Mouse (Mus musculus) CH12.LX (cell line): ENCODE measurements around the gene Pex3. TPM values are rescaled to one million over a fixed set of nuclear protein-coding genes. Genes with fewer than 3 reads are reported as not detected.

Experiments
- DNase-seq: peaks from one replicate; pipeline ENCODE4 v3.0.0-alpha.2; 2013; ENCODE audit errors: extremely low read depth
- H3K27ac ChIP-seq: 2 replicates; pipeline ENCODE4 v1.5.1; 2012; ENCODE audit warnings: low read depth, mild to moderate bottlenecking, control low read depth, moderate library complexity; ENCODE audit not compliant: insufficient read depth
- H3K27me3 ChIP-seq: replicated peaks from 2 replicates; pipeline ENCODE3; 2012; ENCODE audit warnings: inconsistent platforms
- H3K36me3 ChIP-seq, 2 experiments: replicated peaks in 1 of 2; 2 replicates each; pipeline versions ENCODE3 to v1.6.1; 2012; ENCODE audit warnings: inconsistent platforms in 1 of 2, low read length in 1 of 2, mild to moderate bottlenecking in 1 of 2, mixed read lengths in 1 of 2, moderate library complexity in 1 of 2; ENCODE audit not compliant: control insufficient read depth in 1 of 2, insufficient read depth in 1 of 2
- H3K4me1 ChIP-seq, 2 experiments: 2 replicates each; pipeline ENCODE4 v1.6.1; 2012; ENCODE audit warnings: inconsistent platforms in 1 of 2, moderate library complexity in 1 of 2; ENCODE audit not compliant: insufficient read depth in 2 of 2, control insufficient read depth in 1 of 2
- H3K4me2 ChIP-seq: 2 replicates; pipeline ENCODE4 v1.6.1; 2012; ENCODE audit warnings: low read depth, mild to moderate bottlenecking, control low read depth; ENCODE audit not compliant: poor library complexity, insufficient read depth, severe bottlenecking
- H3K4me3 ChIP-seq, 3 experiments: fragments of 150-350 bp in 1 of 3; sonication (generic) in 1 of 3; replicated peaks in 1 of 3; 2 replicates each; pipeline versions ENCODE3 to v1.5.1; 2011 to 2012; ENCODE audit warnings: low read depth in 2 of 3, low read length in 2 of 3, mild to moderate bottlenecking in 2 of 3, moderate library complexity in 2 of 3, control low read depth in 1 of 3, improper control_type of control experiment in 1 of 3, inconsistent platforms in 1 of 3, mixed read lengths in 1 of 3; ENCODE audit not compliant: poor library complexity in 1 of 3
- H3K79me2 ChIP-seq: replicated peaks from 2 replicates; pipeline ENCODE4 v1.6.1; 2012; ENCODE audit warnings: mild to moderate bottlenecking, moderate library complexity; ENCODE audit not compliant: control insufficient read depth, poor library complexity, insufficient read depth, severe bottlenecking; ENCODE audit errors: extremely low read depth
- H3K9ac ChIP-seq: 2 replicates; pipeline ENCODE4 v1.6.1; 2012; ENCODE audit warnings: low read depth, mild to moderate bottlenecking, control low read depth, moderate library complexity; ENCODE audit not compliant: insufficient read depth
- H3K9me3 ChIP-seq: replicated peaks from 2 replicates; pipeline ENCODE3; 2012; ENCODE audit warnings: low read length, inconsistent platforms, mixed read lengths
- BHLHE40 ChIP-seq: IDR thresholded peaks from 2 replicates; pipeline ENCODE4 v1.6.1; 2011; ENCODE audit warnings: mild to moderate bottlenecking, low read depth, low read length, improper control_type of control experiment
- CTCF ChIP-seq, 2 experiments: IDR thresholded peaks in 1 of 2; conservative IDR thresholded peaks in 1 of 2; 2 replicates each; pipeline ENCODE4 v1.5.1; 2011 to 2012; ENCODE audit warnings: low read depth in 2 of 2, low read length in 2 of 2, improper control_type of control experiment in 1 of 2, inconsistent platforms in 1 of 2, mild to moderate bottlenecking in 1 of 2, moderate library complexity in 1 of 2
- ELF1 ChIP-seq: IDR thresholded peaks from 2 replicates; pipeline ENCODE4 v1.6.1; 2014; ENCODE audit warnings: low read depth, mild to moderate bottlenecking, inconsistent platforms, low read length, improper control_type of control experiment
- ETS1 ChIP-seq: conservative IDR thresholded peaks from 2 replicates; pipeline ENCODE4 v1.6.1; 2012; ENCODE audit warnings: low read depth, mild to moderate bottlenecking, inconsistent platforms, low read length, improper control_type of control experiment, moderate library complexity
- HCFC1 ChIP-seq: IDR thresholded peaks from 2 replicates; pipeline ENCODE4 v1.6.1; 2012; ENCODE audit warnings: low read depth, mild to moderate bottlenecking, inconsistent platforms, low read length, improper control_type of control experiment
- IRF4 ChIP-seq: IDR thresholded peaks from 2 replicates; pipeline ENCODE4 v1.6.1; 2014; ENCODE audit warnings: low read depth, mild to moderate bottlenecking, inconsistent platforms, low read length, improper control_type of control experiment
- MAX ChIP-seq: IDR thresholded peaks from 2 replicates; pipeline ENCODE4 v1.6.1; 2011; ENCODE audit warnings: low read length, improper control_type of control experiment
- MEF2A ChIP-seq: IDR thresholded peaks from 2 replicates; pipeline ENCODE4 v1.6.1; 2014; ENCODE audit warnings: low read depth, mild to moderate bottlenecking, inconsistent platforms, low read length, improper control_type of control experiment, borderline replicate concordance
- NELFE ChIP-seq: IDR thresholded peaks from 2 replicates; pipeline ENCODE4 v1.6.1; 2011; ENCODE audit warnings: low read depth, low read length, improper control_type of control experiment
- NRF1 ChIP-seq: IDR thresholded peaks from 2 replicates; pipeline ENCODE4 v1.6.1; 2014; ENCODE audit warnings: low read depth, mild to moderate bottlenecking, inconsistent platforms, low read length, improper control_type of control experiment, moderate library complexity
- POLR2A ChIP-seq: IDR thresholded peaks from 2 replicates; pipeline ENCODE4 v1.6.1; 2011; ENCODE audit warnings: low read depth, mild to moderate bottlenecking, improper control_type of control experiment, low read length
- SIN3A ChIP-seq: IDR thresholded peaks from 2 replicates; pipeline ENCODE4 v1.6.1; 2012; ENCODE audit warnings: low read length, improper control_type of control experiment, inconsistent platforms
- TBP ChIP-seq: conservative IDR thresholded peaks from 2 replicates; pipeline ENCODE4 v1.6.1; 2011; ENCODE audit warnings: low read depth, low read length, improper control_type of control experiment
- TCF12 ChIP-seq: IDR thresholded peaks from 2 replicates; pipeline ENCODE4 v1.6.1; 2014; ENCODE audit warnings: low read depth, mild to moderate bottlenecking, inconsistent platforms, low read length, improper control_type of control experiment
- USF1 ChIP-seq: IDR thresholded peaks from 2 replicates; pipeline ENCODE4 v1.6.1; 2014; ENCODE audit warnings: low read depth, mild to moderate bottlenecking, inconsistent platforms, low read length, improper control_type of control experiment
- USF2 ChIP-seq: conservative IDR thresholded peaks from 2 replicates; pipeline ENCODE4 v1.6.1; 2011; ENCODE audit warnings: low read depth, low read length, improper control_type of control experiment
- ZC3H11A ChIP-seq: IDR thresholded peaks from 2 replicates; pipeline ENCODE4 v1.6.1; 2012; ENCODE audit warnings: low read depth, mild to moderate bottlenecking, inconsistent platforms, low read length, improper control_type of control experiment
- dilution Hi-C: fragments of 300-500 bp; cut with MboI; formaldehyde crosslinking; loops from 2 replicates; pipeline ENCODE4 v1.14.3; 2020; ENCODE audit warnings: low sequenced_read_pairs; ENCODE audit not compliant: extremely low pct_unique_long_range_greater_than_20kb, extremely low pct_ligation_motif_present
- in situ Hi-C: fragments of 300-500 bp; cut with MboI; formaldehyde crosslinking; loops from 3 replicates; pipeline ENCODE4 v1.14.3; 2019; ENCODE audit warnings: low sequenced_read_pairs, low pct_ligation_motif_present, low pct_unique_long_range_greater_than_20kb, mixed read lengths
- polyA plus RNA-seq: library from polyadenylated mRNA; unstranded; fragments of >175 nt; gene quantifications from 2 replicates; pipeline ENCODE4 v1.2.1, GENCODE M21; 2012; ENCODE audit warnings: low read depth; ENCODE audit not compliant: insufficient read length
- total RNA-seq, 2 experiments: library from RNA; depleted of rRNA; stranded (reverse); fragments of 300-350 nt in 1 of 2; fragments of >200 nt in 1 of 2; gene quantifications; 2 replicates each; pipeline ENCODE4 v1.2.3; 2012 to 2014

The Pex3 gene
- total and polyA plus RNA-seq, 3 experiments, result 14.6 to 34.9 (median 24.9) TPM

- H3K36me3 ChIP-seq, result peaks cover 12 to 31% of the 10 kb centered on the region in 2 experiments
- peak overlapping the region; percentile 50 for H3K9ac ChIP-seq
- DNase-seq, result peak; percentile 91
- peak; percentile 78 for TF ChIP-seq TBP
- TF ChIP-seq MEF2A, result no peak
- TF ChIP-seq IRF4, result 0 out of 2 replicates have a peak, but pooled peaks have one; percentile 45
- no peak for TF ChIP-seq CTCF (conservative IDR thresholded peaks at IDR 0.05 in 1 of 2, IDR thresholded peaks at IDR 0.05 in 1 of 2; ENCODE audit: low read depth in 2 of 2, low read length in 2 of 2)
- TF ChIP-seq ETS1, result peak; percentile 28; the same call in 1 of the 2 replicates
- no peak for TF ChIP-seq ZC3H11A
- peak; percentile 39; the same call in 1 of the 2 replicates for TF ChIP-seq TCF12
- TF ChIP-seq POLR2A, result peak; percentile 70
- TF ChIP-seq USF1, result peak; percentile 89
- no peak; the same call in none of the 2 replicates for TF ChIP-seq SIN3A
- peak; percentile 82 for TF ChIP-seq BHLHE40
- peak; percentile 39 for TF ChIP-seq HCFC1
- peak; percentile 87 for TF ChIP-seq USF2
- TF ChIP-seq ELF1, result peak; percentile 90
- peak; percentile 51 for TF ChIP-seq NELFE
- TF ChIP-seq NRF1, result peak; percentile 94
- dilution Hi-C loops (no loop called here), in situ Hi-C loops (no loop called here)
- H3K4me3 ChIP-seq, result peak overlapping the region; percentile 63 to 78 (median 68)
- no peak overlapping the region for H3K27ac ChIP-seq
- no peaks in the 10 kb centered on the region for H3K79me2 ChIP-seq
- H3K27me3 ChIP-seq, result no peaks in the 10 kb centered on the region
- no peaks in the 10 kb centered on the region for H3K9me3 ChIP-seq
- peak overlapping the region; percentile 87 for H3K4me2 ChIP-seq
- peaks cover 0 to 21% of the 10 kb centered on the region in 2 experiments; a peak in 2 of 4 replicates for H3K4me1 ChIP-seq
Measured at GRCm38 (mm10) chr10:13500938-13501496, 51.9 kb downstream of the Pex3 start.

- DNase-seq, result no peak
- Histone ChIP-seq H3K27me3 (no peaks in the 10 kb centered on the region), H3K4me3 (peak overlapping the region; percentile 63 to 78 (median 68)), H3K27ac (no peak overlapping the region), H3K4me1 (peaks cover 0 to 21% of the 10 kb centered on the region in 2 experiments; a peak in 2 of 4 replicates), H3K4me2 (peak overlapping the region; percentile 87), H3K36me3 (peaks cover 7 to 25% of the 10 kb centered on the region in 2 experiments), H3K9me3 (no peaks in the 10 kb centered on the region), H3K79me2 (no peaks in the 10 kb centered on the region), H3K9ac (peak overlapping the region; percentile 50)
- dilution Hi-C loops (no loop called here), in situ Hi-C loops (no loop called here)
- 0 out of 2 replicates have a peak, but pooled peaks have one; percentile 3 for TF ChIP-seq MAX
- TF ChIP-seq CTCF (conservative IDR thresholded peaks at IDR 0.05 in 1 of 2, IDR thresholded peaks at IDR 0.05 in 1 of 2; ENCODE audit: low read depth in 2 of 2, low read length in 2 of 2), result no peak
Measured at GRCm38 (mm10) chr10:13500473-13500872, 52.5 kb downstream of the Pex3 start.
